Mouse (Mus musculus): ENCODE measurements around the gene Vmn1r232. TPM values are rescaled to one million over a fixed set of nuclear protein-coding genes. Genes with fewer than 3 reads are reported as not detected.

Gene Vmn1r232
- total RNA-seq (2015; ENCODE audit: low replicate concordance) = not detected in 2 replicates
- not detected in 2 replicates for total RNA-seq (2017; ENCODE audit: low replicate concordance)

DNA sequence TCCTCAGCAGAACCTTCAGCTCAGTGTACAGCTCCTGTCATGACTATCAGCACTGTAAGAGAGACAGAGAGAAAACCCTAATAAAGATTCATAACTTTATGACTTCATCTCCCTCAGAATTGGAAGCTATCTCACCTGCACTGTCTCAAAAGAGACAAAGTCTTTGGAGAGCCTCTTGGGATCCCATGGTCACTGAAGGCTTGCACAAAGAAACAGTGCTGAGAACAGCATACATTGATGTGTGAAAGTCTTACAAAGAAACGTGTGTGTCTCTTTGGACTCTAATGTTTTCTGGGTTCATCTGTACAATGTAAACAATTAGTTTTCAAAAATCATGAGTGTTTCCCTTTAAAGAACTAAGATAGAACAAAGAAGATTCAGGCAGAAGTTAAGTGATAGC, at the start of gene Vmn1r232:
TSS of gene Vmn1r232 (minus strand) at position 101 of the 400 bp plus-strand sequence.
- no peak for ATAC-seq (replicated peaks; ENCODE audit: low FRiP score, poor library complexity, severe bottlenecking)

DNA sequence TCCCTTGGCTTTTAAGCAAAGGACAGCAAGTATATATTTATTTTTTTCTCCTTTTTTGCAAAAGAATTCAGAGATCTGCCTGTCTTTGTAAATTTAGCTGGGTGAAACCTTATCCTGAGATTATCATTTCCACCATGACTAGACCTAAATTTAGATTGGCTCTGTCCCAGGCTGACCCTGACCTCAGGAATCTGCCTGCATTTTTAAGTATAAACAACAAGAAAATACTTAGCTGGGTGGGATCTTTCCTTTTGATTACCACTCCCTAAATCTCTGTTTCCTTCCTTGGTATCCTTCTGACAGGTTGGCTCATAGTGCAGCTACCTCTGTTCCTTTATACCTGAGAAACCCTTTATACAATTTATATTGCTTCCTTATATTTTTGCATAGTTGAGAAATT, 47.2 kb upstream of the Vmn1r232 start:
- ATAC-seq (replicated peaks; ENCODE audit: low FRiP score, poor library complexity, severe bottlenecking) = no peak

DNA sequence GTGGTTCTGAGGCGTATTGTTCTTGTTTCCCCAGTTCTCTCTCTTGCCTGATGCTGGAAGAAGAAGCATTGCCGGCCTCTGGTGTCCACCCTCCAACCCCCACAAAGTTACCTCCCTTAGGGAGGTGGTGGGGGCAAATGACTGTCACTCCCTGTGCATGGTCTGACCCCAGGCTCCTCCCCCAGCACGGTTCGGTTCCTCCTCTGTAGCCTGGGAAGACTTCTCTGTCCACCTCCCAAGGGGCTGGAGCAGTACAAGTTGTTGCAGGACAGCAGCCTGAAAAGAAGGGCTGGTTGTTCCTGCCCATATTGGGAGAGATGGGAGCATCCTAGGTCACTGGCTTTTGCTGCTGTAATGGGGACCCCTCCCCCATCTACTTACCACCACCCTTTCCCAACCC, 45.9 kb upstream of the Vmn1r232 start:
- no peak for ATAC-seq (replicated peaks; ENCODE audit: low FRiP score, poor library complexity, severe bottlenecking)

DNA sequence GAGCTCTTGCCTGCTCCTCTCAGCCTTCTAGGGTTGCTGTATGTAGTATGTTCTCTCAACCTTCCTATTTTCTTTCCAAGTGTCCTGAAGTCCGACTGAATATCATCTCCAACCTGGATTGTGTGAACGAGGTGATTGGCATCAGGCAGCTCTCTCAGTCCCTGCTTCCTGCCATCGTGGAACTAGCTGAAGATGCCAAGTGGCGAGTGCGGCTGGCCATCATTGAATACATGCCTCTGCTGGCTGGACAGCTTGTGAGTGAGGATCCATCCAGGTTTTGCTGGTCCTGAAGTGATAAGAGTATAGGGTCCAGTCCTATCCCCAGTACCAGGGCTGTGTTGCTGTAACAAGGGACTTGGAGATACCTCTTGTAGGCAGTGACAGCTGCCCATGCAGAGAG, 40.9 kb upstream of the Vmn1r232 start:
- ATAC-seq (replicated peaks; ENCODE audit: low FRiP score, poor library complexity, severe bottlenecking) = no peak

DNA sequence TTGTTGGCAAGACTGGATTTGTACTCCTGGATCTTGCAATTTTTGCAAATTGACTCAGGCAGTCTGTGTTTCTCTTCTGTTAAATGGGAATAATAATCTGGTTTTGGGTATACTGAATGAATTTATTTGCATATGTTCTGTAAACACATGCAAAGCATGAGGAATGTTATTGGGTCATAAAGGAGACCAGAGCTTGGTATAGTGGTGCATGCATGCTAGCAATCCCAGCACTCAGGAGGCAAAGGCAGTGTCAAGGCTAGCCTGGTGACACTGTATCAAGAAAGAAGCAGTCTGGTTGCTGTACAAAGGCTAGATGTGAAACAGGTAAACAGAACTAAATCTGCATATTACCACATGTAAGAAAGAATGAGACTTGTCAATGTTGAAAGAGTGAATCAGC, 27.1 kb upstream of the Vmn1r232 start:
- ATAC-seq (replicated peaks; ENCODE audit: low FRiP score, poor library complexity, severe bottlenecking) = no peak

DNA sequence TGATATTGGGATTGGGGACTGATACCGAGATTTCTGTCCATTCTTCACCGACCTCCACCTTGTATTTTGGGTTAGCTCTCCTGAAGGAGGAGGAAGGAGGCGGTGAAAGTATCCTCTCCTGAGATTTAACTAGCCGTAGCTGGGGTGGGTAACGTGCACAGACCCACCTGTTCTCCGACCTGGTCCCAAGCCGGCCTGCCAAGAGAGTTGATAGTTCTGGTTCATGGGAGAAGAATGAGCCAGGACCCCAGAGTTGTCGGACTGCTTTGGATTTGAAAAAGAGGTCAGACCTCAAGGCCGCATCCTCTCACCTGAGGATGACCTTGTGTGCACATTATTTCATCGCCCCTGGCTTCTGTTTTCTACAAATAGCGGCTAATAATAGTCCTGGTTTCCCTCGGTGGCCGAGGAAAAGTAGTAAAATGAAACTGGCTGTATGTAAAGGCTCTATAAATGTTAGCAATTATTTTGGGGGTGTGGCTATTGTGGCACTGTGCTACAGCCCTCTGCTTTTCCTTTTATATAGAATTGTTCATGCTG, 26.6 kb upstream of the Vmn1r232 start:
- no peak for ATAC-seq (replicated peaks; ENCODE audit: low FRiP score, poor library complexity, severe bottlenecking)

DNA sequence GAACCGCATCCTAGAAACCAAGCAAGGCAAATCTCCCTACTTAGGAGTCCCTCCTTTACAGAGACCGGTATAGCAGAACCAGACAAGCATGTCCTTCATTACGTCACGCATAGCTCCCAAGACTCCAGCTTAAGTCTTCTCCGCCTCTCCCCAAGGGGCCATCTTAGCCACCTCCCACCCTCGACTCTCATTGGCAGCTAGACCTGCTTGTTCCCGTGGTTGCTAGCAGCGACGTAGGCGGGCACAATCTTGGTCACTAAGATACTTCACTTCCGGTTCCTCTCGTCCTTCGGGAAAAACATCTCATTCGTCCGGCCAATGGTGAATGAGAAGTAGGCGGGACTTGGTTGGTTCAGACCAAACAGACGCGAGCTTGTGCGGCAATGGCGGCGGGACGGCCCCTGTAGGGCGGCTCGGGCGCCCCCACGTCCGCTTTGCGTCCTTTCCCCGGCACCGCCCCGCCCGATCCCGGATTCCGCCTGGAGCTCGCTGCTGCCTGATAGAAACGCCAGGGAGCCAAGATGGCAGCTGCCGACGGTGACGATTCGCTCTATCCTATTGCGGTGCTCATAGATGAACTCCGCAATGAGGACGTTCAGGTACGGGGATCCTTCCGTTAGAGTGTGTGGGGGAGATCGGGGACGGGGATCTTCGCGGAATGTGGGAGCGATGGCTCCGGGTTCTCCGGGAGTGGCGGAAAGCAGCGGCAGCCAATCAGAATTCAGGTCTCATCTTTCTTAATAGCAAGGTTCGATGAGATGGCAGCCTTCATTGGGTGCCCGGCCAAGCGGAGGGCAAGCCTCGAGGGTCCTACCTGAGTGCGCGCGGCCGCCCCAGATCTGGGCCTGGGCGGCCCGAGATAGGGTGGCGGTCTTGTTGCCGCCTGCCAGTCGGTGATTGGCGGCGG, 25.7 kb upstream of the Vmn1r232 start, which contains the start of gene Ppp2r1a:
TSS of gene Ppp2r1a (plus strand) at position 327 of the 907 bp plus-strand sequence.
- peak; percentile 92 for ATAC-seq (replicated peaks; ENCODE audit: low FRiP score, poor library complexity, severe bottlenecking)

DNA sequence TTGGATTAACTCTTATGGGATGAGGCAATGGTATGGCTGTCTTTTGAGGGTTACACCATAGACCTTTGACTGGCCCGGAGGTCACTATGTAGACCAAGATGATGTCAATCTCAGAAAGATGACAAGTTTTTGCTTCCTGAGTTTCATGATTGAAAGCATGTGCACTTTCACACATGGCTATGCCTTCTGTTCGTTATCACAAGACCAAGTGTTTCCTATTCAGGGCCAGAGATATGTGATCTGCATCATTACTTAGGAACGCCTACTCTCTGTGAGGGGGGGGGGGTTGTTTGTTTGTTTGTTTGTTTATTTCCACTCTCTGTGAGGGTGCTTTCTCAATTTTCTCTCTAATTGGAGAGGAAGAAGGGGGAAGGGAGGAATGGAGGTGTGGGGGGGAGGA, 24.7 kb upstream of the Vmn1r232 start:
- no peak for ATAC-seq (replicated peaks; ENCODE audit: low FRiP score, poor library complexity, severe bottlenecking)

DNA sequence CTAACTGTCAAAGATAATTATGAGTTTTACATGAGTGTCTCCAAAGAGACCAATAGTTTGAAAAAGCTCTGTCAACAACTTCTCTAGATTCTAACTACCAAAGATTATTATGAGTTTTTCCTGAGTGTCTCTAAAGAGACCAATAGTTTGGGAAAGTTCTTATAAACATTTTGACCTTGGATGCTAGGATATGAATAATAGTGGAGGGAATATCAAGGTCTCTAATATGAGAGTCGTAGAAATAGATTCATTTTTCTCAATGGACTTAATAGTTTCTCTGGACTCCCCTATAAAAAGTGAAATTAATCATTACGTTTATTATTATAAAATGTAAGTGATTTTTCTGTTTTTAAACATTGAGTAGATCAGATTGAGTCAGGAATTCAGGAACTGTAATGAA, 14.5 kb downstream of the Vmn1r232 start, which contains the start of gene Vmn1r231:
TSS of gene Vmn1r231 (minus strand) at position 101 of the 400 bp plus-strand sequence.
- ATAC-seq (replicated peaks; ENCODE audit: low FRiP score, poor library complexity, severe bottlenecking) = no peak

Other genes starting within 250 kb of the Vmn1r232 start
- not detected in 2 replicates for gene Vmn1r226, start 236.9 kb downstream of the Vmn1r232 start, total RNA-seq (2015; ENCODE audit: low replicate concordance)
- gene Vmn1r226, start 236.9 kb downstream of the Vmn1r232 start, total RNA-seq (2017; ENCODE audit: low replicate concordance) = not detected in 2 replicates
- not detected in 2 replicates for gene Vmn1r227, start 189.9 kb downstream of the Vmn1r232 start, total RNA-seq (2015; ENCODE audit: low replicate concordance)
- gene Vmn1r227, start 189.9 kb downstream of the Vmn1r232 start, total RNA-seq (2017; ENCODE audit: low replicate concordance) = not detected in 2 replicates
- gene Vmn1r228, start 133.6 kb downstream of the Vmn1r232 start, total RNA-seq (2015; ENCODE audit: low replicate concordance) = not detected in 2 replicates
- not detected in 2 replicates for gene Vmn1r228, start 133.6 kb downstream of the Vmn1r232 start, total RNA-seq (2017; ENCODE audit: low replicate concordance)
- not detected in 2 replicates for gene Vmn1r229, start 108.2 kb downstream of the Vmn1r232 start, total RNA-seq (2015; ENCODE audit: low replicate concordance)
- not detected in 2 replicates for gene Vmn1r229, start 108.2 kb downstream of the Vmn1r232 start, total RNA-seq (2017; ENCODE audit: low replicate concordance)
- gene Vmn1r230, start 79.3 kb downstream of the Vmn1r232 start, total RNA-seq (2015; ENCODE audit: low replicate concordance) = not detected in 2 replicates
- not detected in 2 replicates for gene Vmn1r230, start 79.3 kb downstream of the Vmn1r232 start, total RNA-seq (2017; ENCODE audit: low replicate concordance)
- not detected in 2 replicates for gene Vmn1r231, start 14.6 kb downstream of the Vmn1r232 start, total RNA-seq (2015; ENCODE audit: low replicate concordance)
- not detected in 2 replicates for gene Vmn1r231, start 14.6 kb downstream of the Vmn1r232 start, total RNA-seq (2017; ENCODE audit: low replicate concordance)
- gene Ppp2r1a, start 25.6 kb upstream of the Vmn1r232 start, total RNA-seq (2015; ENCODE audit: low replicate concordance) = 76.4 and 97.3 TPM in 2 replicates
- 29.4 and 76.2 TPM in 2 replicates for gene Ppp2r1a, start 25.6 kb upstream of the Vmn1r232 start, total RNA-seq (2017; ENCODE audit: low replicate concordance)
- gene Vmn1r233, start 76.8 kb upstream of the Vmn1r232 start, total RNA-seq (2015; ENCODE audit: low replicate concordance) = not detected in 2 replicates
- gene Vmn1r233, start 76.8 kb upstream of the Vmn1r232 start, total RNA-seq (2017; ENCODE audit: low replicate concordance) = not detected in 2 replicates
- gene Zfp160, start 89.2 kb upstream of the Vmn1r232 start, total RNA-seq (2015; ENCODE audit: low replicate concordance) = 8.6 and 15.9 TPM in 2 replicates
- gene Zfp160, start 89.2 kb upstream of the Vmn1r232 start, total RNA-seq (2017; ENCODE audit: low replicate concordance) = 11.4 and 12.3 TPM in 2 replicates